Mouse (Mus musculus) thymus, postnatal 25 days (tissue): Measurements from ENCODE around the gene Btbd11.

Experiments used
- DNase-seq: peaks from one replicate; pipeline ENCODE4 v3.0.0; 2022

The Btbd11 gene

GRCm38 (mm10) chr10:85481106-85481505, 94.5 kb downstream of the Btbd11 start:
- DNase-seq, result no peak

- DNase-seq, result no peak
Measured at GRCm38 (mm10) chr10:85482064-85482473, 95.5 kb downstream of the Btbd11 start.

GRCm38 (mm10) chr10:85482480-85482879, 95.9 kb downstream of the Btbd11 start:
- no peak for DNase-seq

- no peak for DNase-seq
Measured at GRCm38 (mm10) chr10:85486456-85486855, 99.8 kb downstream of the Btbd11 start.

GRCm38 (mm10) chr10:85492583-85492982, 106.0 kb downstream of the Btbd11 start:
- DNase-seq, result no peak

- DNase-seq, result no peak
Measured at GRCm38 (mm10) chr10:85496358-85496757, 109.7 kb downstream of the Btbd11 start.

GRCm38 (mm10) chr10:85496981-85497380, 110.4 kb downstream of the Btbd11 start:
- DNase-seq, result no peak

- no peak for DNase-seq
Measured at GRCm38 (mm10) chr10:85497931-85498330, 111.3 kb downstream of the Btbd11 start.

GRCm38 (mm10) chr10:85500573-85501155, 114.0 kb downstream of the Btbd11 start:
- DNase-seq, result no peak

GRCm38 (mm10) chr10:85501966-85502566, 115.5 kb downstream of the Btbd11 start:
- no peak for DNase-seq

GRCm38 (mm10) chr10:85502656-85503055, 116.0 kb downstream of the Btbd11 start:
- no peak for DNase-seq

GRCm38 (mm10) chr10:85503453-85503852, 116.8 kb downstream of the Btbd11 start:
- DNase-seq, result no peak

GRCm38 (mm10) chr10:85507270-85508050, 120.8 kb downstream of the Btbd11 start:
- DNase-seq, result no peak

GRCm38 (mm10) chr10:85508193-85508794, 121.7 kb downstream of the Btbd11 start:
- no peak for DNase-seq

GRCm38 (mm10) chr10:85509000-85509399, 122.4 kb downstream of the Btbd11 start:
- no peak for DNase-seq

- no peak for DNase-seq
Measured at GRCm38 (mm10) chr10:85510329-85510728, 123.7 kb downstream of the Btbd11 start.

GRCm38 (mm10) chr10:85512808-85513207, 126.2 kb downstream of the Btbd11 start:
- DNase-seq, result no peak

- no peak for DNase-seq
Measured at GRCm38 (mm10) chr10:85517223-85518110, 130.9 kb downstream of the Btbd11 start.

GRCm38 (mm10) chr10:85518111-85518409, 131.4 kb downstream of the Btbd11 start:
- DNase-seq, result no peak

- no peak for DNase-seq
Measured at GRCm38 (mm10) chr10:85522220-85522760, 135.7 kb downstream of the Btbd11 start.

- no peak for DNase-seq
Measured at GRCm38 (mm10) chr10:85525267-85526015, 138.8 kb downstream of the Btbd11 start.

GRCm38 (mm10) chr10:85526657-85527056, 140.0 kb downstream of the Btbd11 start:
- no peak for DNase-seq
